Mouse (Mus musculus): ENCODE data around the gene Trp53rkb.

Gene Trp53rkb

GRCm38 (mm10) chr2:166834796-166835195, 42.5 kb downstream of the Trp53rkb start:
- no peak for DNase-seq

- DNase-seq = no peak
These were observed 43.2 kb downstream of the Trp53rkb start for GRCm38 (mm10) chr2:166835581-166835980.

DNA sequence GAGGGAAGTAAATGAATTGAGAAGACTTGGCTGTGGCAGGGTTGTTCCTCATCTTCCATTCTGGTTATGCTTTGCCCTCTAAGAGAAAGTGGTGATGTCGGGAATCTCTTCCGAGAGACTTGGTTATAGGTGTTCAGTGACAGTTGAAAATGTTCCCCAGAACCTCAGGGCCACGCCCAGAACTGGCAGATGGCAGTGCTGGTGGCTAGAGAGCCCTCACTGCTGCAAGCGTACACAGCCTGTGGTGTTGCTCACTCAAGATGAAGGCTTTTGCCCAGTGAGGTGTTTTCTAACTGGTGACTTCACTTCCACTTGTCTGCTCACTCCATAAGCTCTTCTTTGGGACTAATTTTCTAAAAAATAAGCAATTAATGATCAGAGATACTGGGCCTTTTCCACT, 49.5 kb downstream of the Trp53rkb start:
- DNase-seq = no peak

Measured in thymus, adult 18-20 months (tissue).